Mouse (Mus musculus): ENCODE measurements around the gene Meis1. TPM values are rescaled to one million over a fixed set of nuclear protein-coding genes. Genes with fewer than 3 reads are reported as not detected.

Gene Meis1
- polyA plus RNA-seq, 1 experiment from 2014 or later: 50.1 TPM

DNA sequence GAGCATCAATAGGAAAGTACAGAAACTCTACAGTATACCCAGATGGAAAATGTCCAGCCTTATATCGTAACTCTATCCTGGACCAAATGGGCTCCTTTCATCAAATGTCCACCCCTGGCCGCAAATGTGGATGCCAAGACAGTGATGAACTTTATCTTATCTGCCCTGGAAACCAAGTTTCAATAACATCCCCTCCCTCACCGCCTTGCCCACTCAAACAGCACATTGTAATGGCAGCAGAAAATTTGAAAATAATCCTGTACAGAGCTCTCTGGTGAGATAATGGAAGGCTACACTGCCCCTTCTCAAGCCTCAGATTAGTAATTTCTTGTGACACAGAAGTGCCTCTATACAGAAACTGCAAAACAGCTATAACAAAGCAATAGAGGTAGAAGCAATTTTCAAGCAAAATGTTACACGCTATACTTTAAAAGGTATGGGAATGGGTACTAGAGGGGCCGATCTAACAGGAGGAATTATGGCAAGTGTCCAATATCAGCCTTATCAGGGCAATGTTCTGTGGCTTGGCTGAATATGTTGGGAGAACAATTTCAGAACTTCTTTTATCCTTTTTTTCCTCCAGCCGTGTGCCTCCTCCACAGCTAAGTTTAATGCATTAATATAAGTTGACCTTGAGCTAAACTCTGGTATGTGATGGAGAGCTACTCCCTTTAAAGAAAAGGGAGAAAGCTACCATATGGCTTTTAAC is 106.3 kb downstream of the Meis1 start:
- Histone ChIP-seq H3K4me2 (ENCODE audit: low read length) (0 out of 2 replicates have a peak overlapping the region, but pooled peaks have one; percentile 2), H3K9ac (ENCODE audit: low read length) (no peak overlapping the region), H3K4me3 (ENCODE audit: control insufficient read depth in 1 of 2, insufficient read depth in 1 of 2, low read depth in 1 of 2, low read length in 2 of 2) (no peak overlapping the region), H3K27ac (replicated peaks in 1 of 2; ENCODE audit: control insufficient read depth in 1 of 2, insufficient read depth in 1 of 2, low read depth in 2 of 2, low read length in 2 of 2) (peak overlapping the region in 1 of 2 experiments; percentile 47; a peak in 2 of 4 replicates), H3K27me3 (ENCODE audit: control insufficient read depth, insufficient read depth, low read length) (no peaks in the 10 kb centered on the region), H3K4me1 (ENCODE audit: control insufficient read depth in 2 of 2, insufficient read depth in 2 of 2, low read length in 2 of 2) (peaks cover 5 to 34% of the 10 kb centered on the region in 2 experiments; a peak in 3 of 4 replicates), H3K9me3 (ENCODE audit: control insufficient read depth, low read length) (no peaks in the 10 kb centered on the region), H3K36me3 (ENCODE audit: control insufficient read depth, insufficient read depth, low read length) (no peaks in the 10 kb centered on the region)
- no peak for ATAC-seq (ENCODE audit: insufficient number of reproducible peaks, insufficient read depth, low FRiP score, low read depth)
- 25% methylated on average over 6 of the region's 6 CpGs for WGBS

DNA sequence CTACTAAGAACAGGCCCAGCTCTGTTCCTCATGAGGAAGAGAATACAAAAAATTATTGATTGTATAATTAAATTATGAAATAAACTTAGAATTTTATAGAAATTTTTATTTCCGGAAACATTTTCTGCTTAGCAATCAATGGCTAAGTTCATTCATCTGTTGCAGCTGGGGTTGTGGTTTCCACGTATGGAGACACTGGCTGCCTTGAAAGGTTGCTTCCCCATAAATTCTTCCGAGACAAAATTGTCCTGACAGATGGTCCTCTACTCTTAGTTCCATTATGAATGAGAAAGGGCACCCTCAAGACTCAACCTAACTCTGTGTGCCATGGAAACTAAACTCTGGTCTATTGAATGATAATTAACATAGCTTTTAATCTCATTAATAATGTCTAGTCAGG is 111.9 kb downstream of the Meis1 start:
- 0 out of 4 replicates have a peak, but pooled peaks cover 2 to 4% of the 10 kb centered on the region in 2 experiments for H3K4me1 ChIP-seq (ENCODE audit: control insufficient read depth in 2 of 2, insufficient read depth in 2 of 2, low read length in 2 of 2)
- peaks cover 25% of the 10 kb centered on the region for H3K36me3 ChIP-seq (ENCODE audit: control insufficient read depth, insufficient read depth, low read length)
- H3K27ac ChIP-seq (replicated peaks in 1 of 2; ENCODE audit: control insufficient read depth in 1 of 2, insufficient read depth in 1 of 2, low read depth in 2 of 2, low read length in 2 of 2): no peak overlapping the region
- H3K4me2 ChIP-seq (ENCODE audit: low read length): no peak overlapping the region
- ATAC-seq (ENCODE audit: insufficient number of reproducible peaks, insufficient read depth, low FRiP score, low read depth): no peak
- no peak overlapping the region for H3K9ac ChIP-seq (ENCODE audit: low read length)
- H3K27me3 ChIP-seq (ENCODE audit: control insufficient read depth, insufficient read depth, low read length): no peaks in the 10 kb centered on the region
- no peaks in the 10 kb centered on the region for H3K9me3 ChIP-seq (ENCODE audit: control insufficient read depth, low read length)
- no peak overlapping the region for H3K4me3 ChIP-seq (ENCODE audit: control insufficient read depth in 1 of 2, insufficient read depth in 1 of 2, low read depth in 1 of 2, low read length in 2 of 2)
- 93% methylated on average over 3 of the region's 3 CpGs for WGBS

DNA sequence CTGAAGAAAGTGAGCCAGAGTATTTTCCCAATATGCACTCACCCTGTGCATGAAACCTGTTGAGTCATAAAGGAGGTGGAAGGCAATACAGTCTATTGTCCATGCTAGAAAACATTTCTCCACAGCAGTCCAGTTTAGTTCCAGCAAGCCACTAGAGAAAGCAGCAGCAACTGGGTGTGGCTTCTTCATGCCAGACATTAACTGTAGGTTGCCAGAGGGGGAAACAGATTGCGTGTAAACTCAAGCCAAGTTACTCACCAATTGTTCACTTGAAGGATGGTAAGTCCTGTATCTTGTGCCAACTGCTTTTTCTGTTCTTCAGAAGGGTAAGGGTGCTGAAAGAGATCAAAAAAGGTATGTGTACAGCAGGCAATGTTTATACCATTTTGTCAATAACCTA is 113.4 kb downstream of the Meis1 start:
- H3K4me2 ChIP-seq (ENCODE audit: low read length): no peak overlapping the region
- 0 out of 4 replicates have a peak, but pooled peaks cover 0 to 2% of the 10 kb centered on the region in 2 experiments for H3K4me1 ChIP-seq (ENCODE audit: control insufficient read depth in 2 of 2, insufficient read depth in 2 of 2, low read length in 2 of 2)
- H3K36me3 ChIP-seq (ENCODE audit: control insufficient read depth, insufficient read depth, low read length): peaks cover 25% of the 10 kb centered on the region
- no peaks in the 10 kb centered on the region for H3K9me3 ChIP-seq (ENCODE audit: control insufficient read depth, low read length)
- H3K27me3 ChIP-seq (ENCODE audit: control insufficient read depth, insufficient read depth, low read length): no peaks in the 10 kb centered on the region
- 65% methylated on average over 1 of the region's 1 CpGs for WGBS
- no peak overlapping the region for H3K27ac ChIP-seq (replicated peaks in 1 of 2; ENCODE audit: control insufficient read depth in 1 of 2, insufficient read depth in 1 of 2, low read depth in 2 of 2, low read length in 2 of 2)
- H3K9ac ChIP-seq (ENCODE audit: low read length): no peak overlapping the region
- H3K4me3 ChIP-seq (ENCODE audit: control insufficient read depth in 1 of 2, insufficient read depth in 1 of 2, low read depth in 1 of 2, low read length in 2 of 2): no peak overlapping the region
- ATAC-seq (ENCODE audit: insufficient number of reproducible peaks, insufficient read depth, low FRiP score, low read depth): no peak

DNA sequence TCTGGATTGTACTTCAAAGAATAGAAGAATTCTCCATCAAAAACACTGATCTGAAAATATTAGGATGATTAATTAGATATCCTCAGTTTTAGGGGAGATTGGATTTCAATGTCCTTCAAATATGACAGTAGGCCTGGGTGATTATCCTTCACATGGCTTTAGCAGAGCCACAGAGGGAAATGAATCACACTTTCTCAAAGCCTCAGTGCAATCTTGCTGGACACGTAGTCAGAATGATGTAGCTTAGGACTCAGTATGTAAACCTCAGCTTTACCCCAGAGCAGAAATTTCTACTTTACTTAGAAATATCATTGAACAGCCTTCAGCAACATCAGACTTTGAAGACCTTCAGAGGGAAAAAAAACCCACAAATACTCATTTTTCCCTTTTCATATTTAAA is 113.9 kb downstream of the Meis1 start:
- WGBS: 70% methylated on average over 1 of the region's 1 CpGs
- Histone ChIP-seq H3K9ac (ENCODE audit: low read length) (no peak overlapping the region), H3K27ac (replicated peaks in 1 of 2; ENCODE audit: control insufficient read depth in 1 of 2, insufficient read depth in 1 of 2, low read depth in 2 of 2, low read length in 2 of 2) (no peak overlapping the region), H3K4me3 (ENCODE audit: control insufficient read depth in 1 of 2, insufficient read depth in 1 of 2, low read depth in 1 of 2, low read length in 2 of 2) (no peak overlapping the region), H3K27me3 (ENCODE audit: control insufficient read depth, insufficient read depth, low read length) (no peaks in the 10 kb centered on the region), H3K4me1 (ENCODE audit: control insufficient read depth in 2 of 2, insufficient read depth in 2 of 2, low read length in 2 of 2) (peaks cover 0 to 7% of the 10 kb centered on the region in 2 experiments; a peak in 1 of 4 replicates), H3K4me2 (ENCODE audit: low read length) (no peak overlapping the region), H3K36me3 (ENCODE audit: control insufficient read depth, insufficient read depth, low read length) (peaks cover 25% of the 10 kb centered on the region), H3K9me3 (ENCODE audit: control insufficient read depth, low read length) (no peaks in the 10 kb centered on the region)
- no peak for ATAC-seq (ENCODE audit: insufficient number of reproducible peaks, insufficient read depth, low FRiP score, low read depth)

DNA sequence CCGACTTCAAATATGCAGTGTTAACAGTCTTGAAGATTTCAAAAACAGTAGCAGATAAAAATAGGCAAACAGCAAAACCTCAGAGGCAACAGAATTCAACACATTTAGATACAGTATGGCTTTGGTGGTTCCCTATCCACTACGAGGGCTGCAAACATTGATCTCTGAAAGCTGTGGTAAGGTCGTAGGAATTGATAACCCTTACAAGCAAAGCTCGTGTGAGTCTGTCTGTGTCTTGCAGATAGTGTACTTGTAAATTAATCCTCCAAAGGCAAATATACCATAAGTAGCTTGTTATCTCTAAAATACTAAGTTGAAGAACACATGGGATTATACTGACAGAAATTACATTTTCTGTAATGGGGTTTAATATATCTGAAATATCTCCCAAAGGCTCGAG is 114.5 kb downstream of the Meis1 start:
- Histone ChIP-seq H3K27ac (replicated peaks in 1 of 2; ENCODE audit: control insufficient read depth in 1 of 2, insufficient read depth in 1 of 2, low read depth in 2 of 2, low read length in 2 of 2) (no peak overlapping the region), H3K4me2 (ENCODE audit: low read length) (no peak overlapping the region), H3K27me3 (ENCODE audit: control insufficient read depth, insufficient read depth, low read length) (no peaks in the 10 kb centered on the region), H3K9ac (ENCODE audit: low read length) (no peak overlapping the region), H3K4me3 (ENCODE audit: control insufficient read depth in 1 of 2, insufficient read depth in 1 of 2, low read depth in 1 of 2, low read length in 2 of 2) (no peak overlapping the region), H3K9me3 (ENCODE audit: control insufficient read depth, low read length) (no peaks in the 10 kb centered on the region), H3K4me1 (ENCODE audit: control insufficient read depth in 2 of 2, insufficient read depth in 2 of 2, low read length in 2 of 2) (peaks cover under 1 to 13% of the 10 kb centered on the region in 2 experiments), H3K36me3 (ENCODE audit: control insufficient read depth, insufficient read depth, low read length) (peaks cover 25% of the 10 kb centered on the region)
- 62% methylated on average over 5 of the region's 5 CpGs for WGBS
- no peak for ATAC-seq (ENCODE audit: insufficient number of reproducible peaks, insufficient read depth, low FRiP score, low read depth)

DNA sequence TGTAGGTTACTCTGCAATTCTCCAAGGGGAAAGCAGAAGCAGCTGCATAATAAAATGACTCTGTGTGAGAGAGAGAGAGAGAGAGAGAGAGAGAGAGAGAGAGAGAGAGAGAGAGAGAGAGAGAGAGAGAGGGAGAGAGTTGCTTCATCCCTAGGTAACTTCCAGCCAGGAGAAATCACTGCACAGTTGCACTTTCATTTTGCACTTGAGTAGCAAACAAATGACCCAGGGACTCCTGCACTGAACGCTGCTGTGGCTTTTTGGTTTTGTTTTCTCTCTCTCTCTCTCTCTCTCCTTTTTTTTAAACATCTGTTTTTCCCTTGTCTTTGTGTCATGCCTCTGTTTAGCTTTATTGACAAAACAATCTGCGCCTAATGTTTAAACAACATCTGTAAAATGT is 118.3 kb downstream of the Meis1 start:
- H3K36me3 ChIP-seq (ENCODE audit: control insufficient read depth, insufficient read depth, low read length): peaks cover 24% of the 10 kb centered on the region
- H3K4me3 ChIP-seq (ENCODE audit: control insufficient read depth in 1 of 2, insufficient read depth in 1 of 2, low read depth in 1 of 2, low read length in 2 of 2): no peak overlapping the region
- no peak for ATAC-seq (ENCODE audit: insufficient number of reproducible peaks, insufficient read depth, low FRiP score, low read depth)
- H3K9me3 ChIP-seq (ENCODE audit: control insufficient read depth, low read length): no peaks in the 10 kb centered on the region
- no peak overlapping the region; a peak in 1 of 4 replicates for H3K27ac ChIP-seq (replicated peaks in 1 of 2; ENCODE audit: control insufficient read depth in 1 of 2, insufficient read depth in 1 of 2, low read depth in 2 of 2, low read length in 2 of 2)
- no peaks in the 10 kb centered on the region for H3K27me3 ChIP-seq (ENCODE audit: control insufficient read depth, insufficient read depth, low read length)
- H3K4me2 ChIP-seq (ENCODE audit: low read length): no peak overlapping the region
- H3K4me1 ChIP-seq (ENCODE audit: control insufficient read depth in 2 of 2, insufficient read depth in 2 of 2, low read length in 2 of 2): peaks cover 5 to 30% of the 10 kb centered on the region in 2 experiments
- WGBS: 68% methylated on average over 2 of the region's 2 CpGs
- peak overlapping the region; percentile 36; the same call in 1 of the 2 replicates for H3K9ac ChIP-seq (ENCODE audit: low read length)

DNA sequence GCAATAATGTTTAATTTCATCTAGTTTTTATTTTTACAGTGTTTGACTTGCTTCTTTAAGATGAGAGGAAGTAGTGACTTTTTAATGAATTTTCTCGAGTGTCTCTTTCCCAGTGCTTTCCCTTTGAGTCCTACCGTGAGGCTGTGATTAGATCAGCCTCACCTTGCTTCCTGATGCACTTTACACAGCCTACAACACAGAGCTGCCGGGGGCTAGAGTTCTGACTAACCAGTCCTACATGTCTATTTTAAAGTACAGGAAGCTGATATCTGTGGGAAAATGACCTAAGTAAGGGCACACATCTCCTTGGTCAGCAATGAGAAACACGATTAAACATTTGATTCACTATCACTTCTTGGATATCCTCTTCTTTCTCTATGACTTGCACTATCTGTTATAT is 119.9 kb downstream of the Meis1 start:
- no peak overlapping the region; a peak in 1 of 4 replicates for H3K27ac ChIP-seq (replicated peaks in 1 of 2; ENCODE audit: control insufficient read depth in 1 of 2, insufficient read depth in 1 of 2, low read depth in 2 of 2, low read length in 2 of 2)
- H3K9ac ChIP-seq (ENCODE audit: low read length): no peak overlapping the region
- 21% methylated on average over 4 of the region's 4 CpGs for WGBS
- no peaks in the 10 kb centered on the region for H3K9me3 ChIP-seq (ENCODE audit: control insufficient read depth, low read length)
- H3K36me3 ChIP-seq (ENCODE audit: control insufficient read depth, insufficient read depth, low read length): peaks cover 9% of the 10 kb centered on the region; the same call in 1 of the 2 replicates
- no peak overlapping the region for H3K4me2 ChIP-seq (ENCODE audit: low read length)
- H3K27me3 ChIP-seq (ENCODE audit: control insufficient read depth, insufficient read depth, low read length): no peaks in the 10 kb centered on the region
- peaks cover 5 to 30% of the 10 kb centered on the region in 2 experiments for H3K4me1 ChIP-seq (ENCODE audit: control insufficient read depth in 2 of 2, insufficient read depth in 2 of 2, low read length in 2 of 2)
- no peak overlapping the region for H3K4me3 ChIP-seq (ENCODE audit: control insufficient read depth in 1 of 2, insufficient read depth in 1 of 2, low read depth in 1 of 2, low read length in 2 of 2)
- ATAC-seq (ENCODE audit: insufficient number of reproducible peaks, insufficient read depth, low FRiP score, low read depth): no peak

All from heart, embryonic 14.5 days (tissue).